ENCODE assay signal across 17 mouse cellular contexts in genomic region chr8:31371656-31372055, GRCm38 (mm10).
A peak's percentile ranks its signal among the peaks of the same experiment; 100 is the strongest.
DNase-seq lines count a peak whose midpoint lies in the region; ATAC-seq and TF ChIP-seq lines count a peak whose summit lies in the region.
"Had no signal": no experiment of that assay in that cellular context is flagged by ENCODE, and none has a peak within 500 bp of the region (broad histone marks: within the 10 kb centered on the region; RNA-seq: fewer than 3 reads in every experiment).

No protein-coding gene starts in this region.

- H3K9me3 ChIP-seq in forebrain, embryonic 11.5 days (ENCODE audit: control insufficient read depth, low read length) = no peaks in the 10 kb centered on the region
- H3K9me3 ChIP-seq in forebrain, embryonic 16.5 days (ENCODE audit: control insufficient read depth, low read length) = no peaks in the 10 kb centered on the region
- no peaks in the 10 kb centered on the region for H3K9me3 ChIP-seq in midbrain, embryonic 15.5 days
- H3K9me3 ChIP-seq in midbrain, postnatal 0 days (ENCODE audit: low read length) = no peaks in the 10 kb centered on the region
- H3K9me3 ChIP-seq: embryonic facial prominence, embryonic 10.5 days; heart, embryonic 15.5 days; hindbrain, embryonic 10.5 days had no signal

- WGBS in forebrain, embryonic 11.5 days = 47% methylated on average over 5 of the region's 5 CpGs
- 48% methylated on average over 5 of the region's 5 CpGs for WGBS in forebrain, embryonic 16.5 days
- WGBS in midbrain, embryonic 15.5 days = 49% methylated on average over 5 of the region's 5 CpGs
- 44% methylated on average over 5 of the region's 5 CpGs for WGBS in midbrain, postnatal 0 days

- H3K27ac ChIP-seq in forebrain, embryonic 11.5 days (ENCODE audit: low read depth, low read length) = no peak overlapping the region
- no peak overlapping the region for H3K27ac ChIP-seq in forebrain, embryonic 16.5 days (ENCODE audit: low read length)
- no peak overlapping the region for H3K27ac ChIP-seq in midbrain, embryonic 15.5 days
- no peak overlapping the region for H3K27ac ChIP-seq in midbrain, postnatal 0 days (ENCODE audit: low read depth, low read length)
- H3K27ac ChIP-seq: embryonic facial prominence, embryonic 10.5 days; heart, adult 2 months; heart, embryonic 15.5 days; hindbrain, embryonic 10.5 days; hindbrain, embryonic 14.5 days had no signal

- 0 out of 2 replicates have a peak, but pooled peaks have one; percentile 27 for ATAC-seq in forebrain, embryonic 11.5 days (replicated peaks; ENCODE audit: low FRiP score)
- ATAC-seq in forebrain, embryonic 16.5 days = no peak
- ATAC-seq in midbrain, embryonic 15.5 days (replicated peaks) = 0 out of 2 replicates have a peak, but pooled peaks have one; percentile 54
- no peak for ATAC-seq in midbrain, postnatal 0 days (ENCODE audit: low FRiP score)
- ATAC-seq: forebrain, postnatal 0 days had no signal

- no peak overlapping the region for H3K4me2 ChIP-seq in forebrain, embryonic 11.5 days (ENCODE audit: low read depth, low read length, severe bottlenecking)
- no peak overlapping the region for H3K4me2 ChIP-seq in forebrain, embryonic 16.5 days (ENCODE audit: low read length)
- no peak overlapping the region for H3K4me2 ChIP-seq in midbrain, embryonic 15.5 days
- H3K4me2 ChIP-seq in midbrain, postnatal 0 days (ENCODE audit: low read depth, low read length, poor library complexity, severe bottlenecking) = no peak overlapping the region
- H3K4me2 ChIP-seq: heart, embryonic 11.5 days; heart, embryonic 15.5 days; hindbrain, embryonic 14.5 days had no signal

- no peaks in the 10 kb centered on the region for H3K27me3 ChIP-seq in forebrain, embryonic 11.5 days (ENCODE audit: control insufficient read depth, insufficient read depth, low read length)
- H3K27me3 ChIP-seq in forebrain, embryonic 16.5 days (replicated peaks; ENCODE audit: control insufficient read depth, insufficient read depth, low read length) = no peaks in the 10 kb centered on the region
- no peaks in the 10 kb centered on the region for H3K27me3 ChIP-seq in midbrain, embryonic 15.5 days (replicated peaks)
- 0 out of 2 replicates have a peak, but pooled peaks cover 4% of the 10 kb centered on the region for H3K27me3 ChIP-seq in midbrain, postnatal 0 days (ENCODE audit: insufficient read depth, low read length)
- H3K27me3 ChIP-seq: heart, embryonic 15.5 days had no signal

- no peak overlapping the region for H3K9ac ChIP-seq in forebrain, embryonic 11.5 days (ENCODE audit: low read length)
- H3K9ac ChIP-seq in forebrain, embryonic 16.5 days (replicated peaks; ENCODE audit: low read depth, low read length) = no peak overlapping the region
- no peak overlapping the region for H3K9ac ChIP-seq in midbrain, embryonic 15.5 days
- H3K9ac ChIP-seq in midbrain, postnatal 0 days (replicated peaks; ENCODE audit: low read length, poor library complexity, severe bottlenecking) = no peak overlapping the region
- H3K9ac ChIP-seq: forebrain, postnatal 0 days; heart, embryonic 15.5 days; hindbrain, embryonic 14.5 days had no signal

- H3K4me3 ChIP-seq in forebrain, embryonic 11.5 days (ENCODE audit: low read depth, low read length) = no peak overlapping the region
- H3K4me3 ChIP-seq in forebrain, embryonic 16.5 days (replicated peaks; ENCODE audit: low read length) = no peak overlapping the region
- no peak overlapping the region for H3K4me3 ChIP-seq in midbrain, embryonic 15.5 days
- no peak overlapping the region for H3K4me3 ChIP-seq in midbrain, postnatal 0 days (ENCODE audit: low read depth, low read length)
- H3K4me3 ChIP-seq: embryonic facial prominence, embryonic 10.5 days; heart, adult 2 months; heart, embryonic 15.5 days; hindbrain, embryonic 10.5 days had no signal

- no peak for TF ChIP-seq CTCF in midbrain, postnatal 0 days (IDR thresholded peaks at IDR 0.05)

- H3K36me3 ChIP-seq in forebrain, embryonic 11.5 days (ENCODE audit: control insufficient read depth, insufficient read depth, low read length) = no peaks in the 10 kb centered on the region
- H3K36me3 ChIP-seq in forebrain, embryonic 16.5 days (ENCODE audit: control insufficient read depth, insufficient read depth) = no peaks in the 10 kb centered on the region
- no peaks in the 10 kb centered on the region for H3K36me3 ChIP-seq in midbrain, embryonic 15.5 days (replicated peaks)
- H3K36me3 ChIP-seq in midbrain, postnatal 0 days (ENCODE audit: insufficient read depth, low read length) = no peaks in the 10 kb centered on the region
- H3K36me3 ChIP-seq: embryonic facial prominence, embryonic 10.5 days; heart, embryonic 15.5 days; hindbrain, embryonic 10.5 days had no signal

- no peak for DNase-seq in forebrain, embryonic 11.5 days (ENCODE audit: low spot score)
- no peak for DNase-seq in midbrain, postnatal 0 days (ENCODE audit: low spot score)
- peak; percentile 12 for DNase-seq in urinary bladder, postnatal 25 days (ENCODE audit: low spot score)
- no peak for DNase-seq in urinary bladder, postnatal 4 days (ENCODE audit: low spot score in 2 of 2)
- DNase-seq: adrenal gland, adult 8-10 months; adrenal gland, postnatal 36 days; cerebellum, adult 2 months; gastrocnemius, postnatal 14 days; heart, adult 2 months had no signal

- peaks cover 2% of the 10 kb centered on the region; the same call in 1 of the 2 replicates for H3K4me1 ChIP-seq in forebrain, embryonic 11.5 days (replicated peaks; ENCODE audit: control insufficient read depth, insufficient read depth, low read length)
- no peaks in the 10 kb centered on the region for H3K4me1 ChIP-seq in forebrain, embryonic 16.5 days (replicated peaks; ENCODE audit: control insufficient read depth, insufficient read depth, low read length)
- 0 out of 2 replicates have a peak, but pooled peaks cover 3% of the 10 kb centered on the region for H3K4me1 ChIP-seq in midbrain, embryonic 15.5 days
- no peaks in the 10 kb centered on the region for H3K4me1 ChIP-seq in midbrain, postnatal 0 days (ENCODE audit: insufficient read depth, low read length)
- H3K4me1 ChIP-seq: heart, embryonic 15.5 days had no signal

Comparison
In these comparisons a context has a peak if more than half of its experiments do, and no peak if none do; other contexts are left out.
1. ATAC-seq: peak in forebrain, embryonic 11.5 days (single experiment) and midbrain, embryonic 15.5 days (single experiment); none in forebrain, embryonic 16.5 days (single experiment) and midbrain, postnatal 0 days (single experiment).